Mouse (Mus musculus): ENCODE measurements around the gene Cct7. TPM values are rescaled to one million over a fixed set of nuclear protein-coding genes. Genes with fewer than 3 reads are reported as not detected.

Gene Cct7
- polyA plus RNA-seq, 1 experiment = 166 TPM

- H3K27me3 ChIP-seq (ENCODE audit: control insufficient read depth, insufficient read depth, low read length) = peaks cover 9% of the 10 kb centered on the region; the same call in 1 of the 2 replicates
- no peak for DNase-seq
Measured at GRCm38 (mm10) chr6:85480685-85481084, 29.4 kb downstream of the Cct7 start.

GRCm38 (mm10) chr6:85483843-85484721 lies 32.8 kb downstream of the Cct7 start:
- no peak for TF ChIP-seq CTCF (IDR thresholded peaks at IDR 0.05; ENCODE audit: borderline replicate concordance, control insufficient read depth, extremely low read depth, insufficient read depth, low read length, poor library complexity)
- TF ChIP-seq POLR2A (IDR thresholded peaks at IDR 0.05; ENCODE audit: control insufficient read depth, extremely low read depth, insufficient read depth, low read length, poor library complexity) = no peak

More at GRCm38 (mm10) chr6:85480685-85481084, 29.4 kb downstream of the Cct7 start:
- no peaks in the 10 kb centered on the region for H3K36me3 ChIP-seq (ENCODE audit: control insufficient read depth, insufficient read depth, low read length)
- WGBS = 72% methylated on average over 16 of the region's 16 CpGs
- no peak overlapping the region for H3K27ac ChIP-seq (ENCODE audit: control insufficient read depth, insufficient read depth, low read length)
- H3K4me1 ChIP-seq (replicated peaks; ENCODE audit: control insufficient read depth, insufficient read depth, low read length) = no peaks in the 10 kb centered on the region
- no peak for TF ChIP-seq POLR2A (IDR thresholded peaks at IDR 0.05; ENCODE audit: control insufficient read depth, extremely low read depth, insufficient read depth, low read length, poor library complexity)
- H3K4me3 ChIP-seq (ENCODE audit: control insufficient read depth, insufficient read depth, low read length) = no peak overlapping the region

GRCm38 (mm10) chr6:85485738-85486137 lies 34.4 kb downstream of the Cct7 start:
- TF ChIP-seq CTCF (IDR thresholded peaks at IDR 0.05; ENCODE audit: borderline replicate concordance, control insufficient read depth, extremely low read depth, insufficient read depth, low read length, poor library complexity) (no peak), POLR2A (IDR thresholded peaks at IDR 0.05; ENCODE audit: control insufficient read depth, extremely low read depth, insufficient read depth, low read length, poor library complexity) (no peak)
- H3K27ac ChIP-seq (ENCODE audit: control insufficient read depth, insufficient read depth, low read length) = no peak overlapping the region
- 85% methylated on average over 2 of the region's 2 CpGs for WGBS
- no peak for DNase-seq
- peaks cover 9% of the 10 kb centered on the region; the same call in 1 of the 2 replicates for H3K27me3 ChIP-seq (ENCODE audit: control insufficient read depth, insufficient read depth, low read length)
- no peak overlapping the region for H3K4me3 ChIP-seq (ENCODE audit: control insufficient read depth, insufficient read depth, low read length)
- no peaks in the 10 kb centered on the region for H3K4me1 ChIP-seq (replicated peaks; ENCODE audit: control insufficient read depth, insufficient read depth, low read length)
- no peaks in the 10 kb centered on the region for H3K36me3 ChIP-seq (ENCODE audit: control insufficient read depth, insufficient read depth, low read length)

More at GRCm38 (mm10) chr6:85483843-85484721, 32.8 kb downstream of the Cct7 start:
- no peak for DNase-seq
- H3K27ac ChIP-seq (ENCODE audit: control insufficient read depth, insufficient read depth, low read length) = no peak overlapping the region
- no peaks in the 10 kb centered on the region for H3K4me1 ChIP-seq (replicated peaks; ENCODE audit: control insufficient read depth, insufficient read depth, low read length)
- H3K4me3 ChIP-seq (ENCODE audit: control insufficient read depth, insufficient read depth, low read length) = no peak overlapping the region
- H3K36me3 ChIP-seq (ENCODE audit: control insufficient read depth, insufficient read depth, low read length) = no peaks in the 10 kb centered on the region
- H3K27me3 ChIP-seq (ENCODE audit: control insufficient read depth, insufficient read depth, low read length) = peaks cover 9% of the 10 kb centered on the region; the same call in 1 of the 2 replicates
- 8% methylated on average over 92 of the region's 92 CpGs for WGBS

- H3K4me1 ChIP-seq (replicated peaks; ENCODE audit: control insufficient read depth, insufficient read depth, low read length) = no peaks in the 10 kb centered on the region
- H3K27ac ChIP-seq (ENCODE audit: control insufficient read depth, insufficient read depth, low read length) = no peak overlapping the region
- H3K27me3 ChIP-seq (ENCODE audit: control insufficient read depth, insufficient read depth, low read length) = peaks cover 6% of the 10 kb centered on the region; the same call in 1 of the 2 replicates
- 88% methylated on average over 4 of the region's 4 CpGs for WGBS
- H3K4me3 ChIP-seq (ENCODE audit: control insufficient read depth, insufficient read depth, low read length) = no peak overlapping the region
- no peaks in the 10 kb centered on the region for H3K36me3 ChIP-seq (ENCODE audit: control insufficient read depth, insufficient read depth, low read length)
- TF ChIP-seq CTCF (IDR thresholded peaks at IDR 0.05; ENCODE audit: borderline replicate concordance, control insufficient read depth, extremely low read depth, insufficient read depth, low read length, poor library complexity) (no peak), POLR2A (IDR thresholded peaks at IDR 0.05; ENCODE audit: control insufficient read depth, extremely low read depth, insufficient read depth, low read length, poor library complexity) (no peak)
- DNase-seq = no peak
Measured at GRCm38 (mm10) chr6:85488510-85488909, 37.2 kb downstream of the Cct7 start.

GRCm38 (mm10) chr6:85489717-85490116 lies 38.4 kb downstream of the Cct7 start:
- no peak overlapping the region for H3K4me3 ChIP-seq (ENCODE audit: control insufficient read depth, insufficient read depth, low read length)
- no peaks in the 10 kb centered on the region for H3K36me3 ChIP-seq (ENCODE audit: control insufficient read depth, insufficient read depth, low read length)
- H3K27me3 ChIP-seq (ENCODE audit: control insufficient read depth, insufficient read depth, low read length) = no peaks in the 10 kb centered on the region
- no peaks in the 10 kb centered on the region for H3K4me1 ChIP-seq (replicated peaks; ENCODE audit: control insufficient read depth, insufficient read depth, low read length)
- 86% methylated on average over 3 of the region's 3 CpGs for WGBS
- DNase-seq = no peak
- TF ChIP-seq CTCF (IDR thresholded peaks at IDR 0.05; ENCODE audit: borderline replicate concordance, control insufficient read depth, extremely low read depth, insufficient read depth, low read length, poor library complexity) (no peak), POLR2A (IDR thresholded peaks at IDR 0.05; ENCODE audit: control insufficient read depth, extremely low read depth, insufficient read depth, low read length, poor library complexity) (no peak)
- H3K27ac ChIP-seq (ENCODE audit: control insufficient read depth, insufficient read depth, low read length) = no peak overlapping the region

- WGBS = 71% methylated on average over 4 of the region's 4 CpGs
- Histone ChIP-seq H3K4me1 (replicated peaks; ENCODE audit: control insufficient read depth, insufficient read depth, low read length) (no peaks in the 10 kb centered on the region), H3K27me3 (ENCODE audit: control insufficient read depth, insufficient read depth, low read length) (no peaks in the 10 kb centered on the region), H3K4me3 (ENCODE audit: control insufficient read depth, insufficient read depth, low read length) (no peak overlapping the region), H3K36me3 (ENCODE audit: control insufficient read depth, insufficient read depth, low read length) (no peaks in the 10 kb centered on the region), H3K27ac (ENCODE audit: control insufficient read depth, insufficient read depth, low read length) (no peak overlapping the region)
- TF ChIP-seq POLR2A (IDR thresholded peaks at IDR 0.05; ENCODE audit: control insufficient read depth, extremely low read depth, insufficient read depth, low read length, poor library complexity) (no peak), CTCF (IDR thresholded peaks at IDR 0.05; ENCODE audit: borderline replicate concordance, control insufficient read depth, extremely low read depth, insufficient read depth, low read length, poor library complexity) (no peak)
- no peak for DNase-seq
Measured at GRCm38 (mm10) chr6:85490252-85490651, 38.9 kb downstream of the Cct7 start.

All from thymus, adult 2 months (tissue).